Mouse (Mus musculus): ENCODE data around the gene Nol9.

DNA sequence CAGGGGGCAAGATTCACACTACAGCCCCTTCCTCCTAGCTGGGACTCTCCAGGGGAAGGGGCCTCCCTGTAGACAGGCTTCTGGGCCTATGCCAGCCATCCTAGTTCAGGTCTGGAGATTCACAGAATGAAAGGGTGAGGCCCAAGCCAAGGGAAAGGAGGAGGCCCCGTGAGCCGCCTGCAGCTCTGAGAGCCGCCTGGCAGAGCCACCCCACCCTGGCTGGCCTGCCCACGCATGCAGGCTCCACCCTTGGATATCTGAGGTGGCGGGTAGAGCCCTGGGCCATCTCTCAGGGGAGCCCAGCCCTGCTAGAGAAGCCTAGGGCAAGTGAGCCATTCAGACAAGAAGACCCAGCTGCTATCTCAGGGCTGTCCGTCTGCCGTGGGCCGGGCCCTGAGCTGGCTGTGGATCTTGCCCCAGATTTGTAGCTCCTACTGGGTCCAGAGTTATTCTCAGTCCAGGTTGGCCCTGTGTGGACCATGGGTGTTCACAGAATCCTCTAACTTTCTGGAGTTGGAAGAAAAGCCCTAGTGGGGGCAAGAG is 53.7 kb downstream of the Nol9 start:
- TF ChIP-seq EP300 (IDR thresholded peaks at IDR 0.05; ENCODE audit: low read depth) (no peak), CTCF (IDR thresholded peaks at IDR 0.05; ENCODE audit: low read depth) (no peak)

Data from heart, postnatal 0 days (tissue).